Mouse (Mus musculus): ENCODE results near the gene Haus3. TPM values are rescaled to one million over a fixed set of nuclear protein-coding genes. Genes with fewer than 3 reads are reported as not detected.
A peak's percentile ranks its signal among the peaks of the same experiment; 100 is the strongest.

Haus3 gene
- total RNA-seq, 4 experiments from 2014 or later, result 2.9 to 5.4 (median 3.2) TPM

DNA sequence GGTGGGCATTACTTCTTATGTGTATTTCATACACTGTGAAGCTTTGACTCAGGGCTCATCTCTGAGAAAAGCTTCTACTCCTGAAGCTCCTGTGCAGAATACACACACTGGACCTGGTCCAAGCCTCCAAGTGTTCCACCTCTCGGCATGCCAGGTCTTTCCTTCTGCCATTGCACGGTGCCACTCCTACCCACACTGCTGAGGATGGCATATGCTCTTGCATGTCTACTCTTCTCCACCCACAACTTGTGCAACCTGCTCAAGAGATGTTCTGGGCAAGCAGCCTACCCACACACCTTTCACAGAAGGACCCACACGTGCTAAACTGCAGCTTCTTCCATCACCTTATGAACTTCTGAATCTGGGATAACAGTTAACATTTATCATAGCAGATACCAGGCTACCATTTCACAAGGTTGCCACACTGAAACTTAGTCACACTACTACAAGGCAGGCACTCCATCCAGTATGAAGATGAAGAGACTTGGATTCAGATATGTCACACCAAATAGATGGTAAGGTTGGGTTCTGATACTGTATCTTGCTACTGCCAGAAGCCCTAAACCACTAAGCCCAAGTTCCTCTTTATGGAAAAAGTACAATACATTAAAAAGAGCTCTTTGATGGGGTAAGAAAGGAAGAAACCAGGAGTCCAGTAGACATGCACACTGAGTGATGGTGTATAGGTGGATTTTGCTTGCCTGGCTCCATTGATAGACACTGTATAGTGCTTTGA lies 50.0 kb downstream of the Haus3 start:
- DNase-seq (ENCODE audit: low spot score), result no peak

- peak; percentile 4 for DNase-seq (ENCODE audit: low spot score)
Observed at GRCm38 (mm10) chr5:34105681-34106080, 63.6 kb downstream of the Haus3 start.

Other genes starting within 250 kb of the Haus3 start
- 10 to 100 TPM in 3 of 4 experiments, 1 to 10 TPM in 1; 8.5 to 11.4 (median 10.3) TPM for gene Nelfa, start 233.1 kb downstream of the Haus3 start, total RNA-seq (2022)
- gene Gm1673, start 186.1 kb downstream of the Haus3 start, total RNA-seq (2022), result 1 to 10 TPM; 3.3 to 6.5 (median 3.9) TPM
- 1 to 10 TPM; 1.3 to 1.9 (median 1.6) TPM for gene Nat8l, start 173.5 kb downstream of the Haus3 start, total RNA-seq (2022)
- 10 to 100 TPM in 2 of 4 experiments, 1 to 10 TPM in 2; 8.6 to 13.7 (median 9.6) TPM for gene Poln, start 79 bp downstream of the Haus3 start, total RNA-seq (2022)
- 10 to 100 TPM; 51.9 to 65.0 (median 59.6) TPM for gene Mxd4, start 18.2 kb upstream of the Haus3 start, total RNA-seq (2022)
- 1 to 10 TPM in 2 of 4 experiments, under 1 TPM in 2; 0.57 to 1.1 (median 1.0) TPM for gene Zfyve28, start 118.9 kb upstream of the Haus3 start, total RNA-seq (2022)
- not detected for gene Cfap99, start 119.1 kb upstream of the Haus3 start, total RNA-seq (2022)
- gene Rnf4, start 166.8 kb upstream of the Haus3 start, total RNA-seq (2022), result 10 to 100 TPM; 25.3 to 35.7 (median 30.4) TPM
- 10 to 100 TPM; 21.1 to 26.8 (median 23.3) TPM for gene Fam193a, start 200.4 kb upstream of the Haus3 start, total RNA-seq (2022)